Mouse (Mus musculus) kidney, postnatal 25 days (tissue): ENCODE data around the gene Gm5926.
A peak's percentile ranks its signal among the peaks of the same experiment; 100 is the strongest.
"Not testable (repeated sequence)": the region's sequence is repeated elsewhere in the genome, so short reads cannot be mapped to it uniquely, and the experiment has no call there.

ENCODE experiments used
- DNase-seq, 2 experiments: peaks; one replicate each; pipeline ENCODE4 v3.0.0; 2021; ENCODE audit warnings: mixed read lengths in 2 of 2

The Gm5926 gene

DNA sequence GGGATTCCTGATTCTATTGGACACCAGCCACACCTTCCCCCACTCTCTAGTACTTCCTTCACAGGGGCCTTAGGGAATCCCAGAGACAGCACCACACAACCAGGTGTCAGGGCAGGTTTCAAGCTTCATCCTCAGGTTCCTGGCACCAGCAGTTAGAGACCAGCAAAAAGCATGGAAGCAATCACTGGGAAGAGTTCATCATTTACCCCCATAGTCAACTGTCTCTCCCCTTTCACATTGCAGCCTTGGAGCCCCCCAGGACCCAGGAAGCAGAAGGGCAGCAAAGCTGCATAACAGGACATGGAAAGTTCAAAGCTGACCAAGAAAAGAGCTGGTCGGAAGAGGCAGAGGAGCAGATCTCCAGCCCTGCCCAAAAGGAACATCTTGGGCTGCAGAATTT, at the start of gene Gm5926:
Gm5926 (plus strand) TSS at position 301 of the 400 bp plus-strand sequence.
- not testable (repeated sequence) for DNase-seq

DNA sequence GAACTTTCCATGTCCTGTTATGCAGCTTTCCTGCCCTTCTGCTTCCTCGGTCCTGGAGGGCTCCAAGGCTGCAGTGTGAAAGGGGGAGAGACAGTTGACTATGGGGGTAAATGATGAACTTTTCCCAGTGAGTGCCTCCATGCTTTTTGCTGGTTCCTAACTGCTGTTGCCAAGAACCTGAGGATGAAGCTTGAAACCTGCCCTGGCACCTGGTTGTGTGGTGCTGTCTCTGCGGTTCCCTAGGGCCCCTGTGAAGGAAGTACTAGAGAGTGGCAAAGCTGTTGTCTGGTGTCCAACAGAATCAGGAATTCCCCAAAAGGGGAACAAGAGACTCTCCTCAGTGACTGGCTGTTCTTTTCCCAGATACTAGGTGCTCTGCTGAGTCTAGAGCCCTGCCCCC, 49.5 kb upstream of the Gm5926 start:
- peak in 1 of 2 experiments; percentile 34 for DNase-seq

DNA sequence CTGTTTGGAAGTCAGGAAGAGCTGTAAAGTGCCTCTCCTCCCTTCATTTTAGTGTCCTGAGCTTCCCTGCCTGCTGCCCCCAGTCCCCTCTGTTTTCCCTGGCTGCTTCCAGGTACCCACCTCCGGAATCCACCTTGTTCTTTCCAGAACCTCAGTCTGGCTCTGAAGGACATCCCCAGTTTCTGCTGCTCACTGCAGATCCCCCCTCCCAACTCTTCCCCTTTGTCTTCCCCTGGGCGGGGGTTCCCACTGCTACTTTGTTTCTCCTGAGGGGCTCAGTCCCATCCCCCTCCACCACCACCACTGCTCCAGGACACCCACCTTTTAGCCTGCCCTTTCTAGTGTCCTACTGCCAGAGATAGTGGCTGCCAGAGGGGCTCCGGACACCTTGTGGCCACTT, 49.1 kb upstream of the Gm5926 start:
- peak in 1 of 2 experiments; percentile 26 for DNase-seq
